Mouse (Mus musculus): ENCODE results near the gene Olfr907. TPM values are rescaled to one million over a fixed set of nuclear protein-coding genes. Genes with fewer than 3 reads are reported as not detected.

Olfr907 gene
- polyA plus RNA-seq, 1 experiment from 2014 or later, result not detected

Other genes with a start within 250 kb of the Olfr907 start
- not detected in 2 replicates for gene Olfr143, start 243.0 kb upstream of the Olfr907 start, polyA plus RNA-seq (2014; fragmentation: Nextera tagmentation; extraction: Ambion mirVana)
- not detected in 2 replicates for gene Olfr895, start 227.9 kb upstream of the Olfr907 start, polyA plus RNA-seq (2014; fragmentation: Nextera tagmentation; extraction: Ambion mirVana)
- not detected in 2 replicates for gene Olfr896-ps1, start 204.7 kb upstream of the Olfr907 start, polyA plus RNA-seq (2014; fragmentation: Nextera tagmentation; extraction: Ambion mirVana)
- gene Olfr25, start 166.7 kb upstream of the Olfr907 start, polyA plus RNA-seq (2014; fragmentation: Nextera tagmentation; extraction: Ambion mirVana), result not detected in 2 replicates
- gene Olfr898, start 147.4 kb upstream of the Olfr907 start, polyA plus RNA-seq (2014; fragmentation: Nextera tagmentation; extraction: Ambion mirVana), result not detected in 2 replicates
- gene Olfr250, start 128.9 kb upstream of the Olfr907 start, polyA plus RNA-seq (2014; fragmentation: Nextera tagmentation; extraction: Ambion mirVana), result not detected in 2 replicates
- gene Olfr251, start 118.7 kb upstream of the Olfr907 start, polyA plus RNA-seq (2014; fragmentation: Nextera tagmentation; extraction: Ambion mirVana), result not detected in 2 replicates
- gene Olfr147, start 94.1 kb upstream of the Olfr907 start, polyA plus RNA-seq (2014; fragmentation: Nextera tagmentation; extraction: Ambion mirVana), result not detected in 2 replicates
- not detected in 2 replicates for gene Olfr901, start 66.3 kb upstream of the Olfr907 start, polyA plus RNA-seq (2014; fragmentation: Nextera tagmentation; extraction: Ambion mirVana)
- not detected in 2 replicates for gene Olfr902, start 48.1 kb upstream of the Olfr907 start, polyA plus RNA-seq (2014; fragmentation: Nextera tagmentation; extraction: Ambion mirVana)
- not detected in 2 replicates for gene Olfr904, start 32.7 kb upstream of the Olfr907 start, polyA plus RNA-seq (2014; fragmentation: Nextera tagmentation; extraction: Ambion mirVana)
- not detected in 2 replicates for gene Olfr905, start 24.7 kb upstream of the Olfr907 start, polyA plus RNA-seq (2014; fragmentation: Nextera tagmentation; extraction: Ambion mirVana)
- not detected in 2 replicates for gene Olfr906, start 8.7 kb upstream of the Olfr907 start, polyA plus RNA-seq (2014; fragmentation: Nextera tagmentation; extraction: Ambion mirVana)
- not detected in 2 replicates for gene Olfr911-ps1, start 25.8 kb downstream of the Olfr907 start, polyA plus RNA-seq (2014; fragmentation: Nextera tagmentation; extraction: Ambion mirVana)
- gene Olfr910, start 42.0 kb downstream of the Olfr907 start, polyA plus RNA-seq (2014; fragmentation: Nextera tagmentation; extraction: Ambion mirVana), result not detected in 2 replicates
- not detected in 2 replicates for gene Olfr912, start 84.4 kb downstream of the Olfr907 start, polyA plus RNA-seq (2014; fragmentation: Nextera tagmentation; extraction: Ambion mirVana)
- gene Olfr913, start 97.0 kb downstream of the Olfr907 start, polyA plus RNA-seq (2014; fragmentation: Nextera tagmentation; extraction: Ambion mirVana), result not detected in 2 replicates
- not detected in 2 replicates for gene Olfr914, start 109.3 kb downstream of the Olfr907 start, polyA plus RNA-seq (2014; fragmentation: Nextera tagmentation; extraction: Ambion mirVana)
- not detected in 2 replicates for gene Olfr916, start 164.1 kb downstream of the Olfr907 start, polyA plus RNA-seq (2014; fragmentation: Nextera tagmentation; extraction: Ambion mirVana)
- not detected in 2 replicates for gene Olfr917, start 170.0 kb downstream of the Olfr907 start, polyA plus RNA-seq (2014; fragmentation: Nextera tagmentation; extraction: Ambion mirVana)
- not detected in 2 replicates for gene Olfr918, start 178.8 kb downstream of the Olfr907 start, polyA plus RNA-seq (2014; fragmentation: Nextera tagmentation; extraction: Ambion mirVana)
- not detected in 2 replicates for gene Olfr919, start 207.9 kb downstream of the Olfr907 start, polyA plus RNA-seq (2014; fragmentation: Nextera tagmentation; extraction: Ambion mirVana)
- 25.4 and 26.3 TPM in 2 replicates for gene Vwa5a, start 222.5 kb downstream of the Olfr907 start, polyA plus RNA-seq (2014; fragmentation: Nextera tagmentation; extraction: Ambion mirVana)

All from stomach, embryonic 14.5 days (tissue).